Mouse (Mus musculus): ENCODE measurements around the gene Irgc1. TPM values are rescaled to one million over a fixed set of nuclear protein-coding genes. Genes with fewer than 3 reads are reported as not detected.
"Not testable (repeated sequence)": the region's sequence is repeated elsewhere in the genome, so short reads cannot be mapped to it uniquely, and the experiment has no call there.

Gene Irgc1
- total and polyA plus RNA-seq, 2 experiments from 2014 or later: not detected

- Histone ChIP-seq H3K27ac (peak overlapping the region; percentile 86), H3K4me1 (ENCODE audit: insufficient read depth, low read length) (peaks cover 20% of the 10 kb centered on the region; the same call in 1 of the 2 replicates), H3K4me3 (ENCODE audit: low read length) (peak overlapping the region; percentile 24), H3K9me3 (ENCODE audit: low read length) (no peaks in the 10 kb centered on the region), H3K27me3 (ENCODE audit: insufficient read depth, low read length) (no peaks in the 10 kb centered on the region), H3K4me2 (ENCODE audit: low read depth, low read length) (peak overlapping the region; percentile 56), H3K9ac (replicated peaks; ENCODE audit: low read length) (peak overlapping the region; percentile 28; the same call in 1 of the 2 replicates), H3K36me3 (ENCODE audit: insufficient read depth, low read length) (no peaks in the 10 kb centered on the region)
- ATAC-seq (peak; percentile 68), DNase-seq (ENCODE audit: low spot score) (peak; percentile 46)
- WGBS: 33% methylated on average over 9 of the region's 9 CpGs
- TF ChIP-seq CTCF (IDR thresholded peaks at IDR 0.05; ENCODE audit: low read depth): no peak
Measured at GRCm38 (mm10) chr7:24486654-24487130, 34.6 kb upstream of the Irgc1 start.

GRCm38 (mm10) chr7:24485481-24485880 lies 33.4 kb upstream of the Irgc1 start:
- no peak for TF ChIP-seq CTCF (IDR thresholded peaks at IDR 0.05; ENCODE audit: low read depth)
- Histone ChIP-seq H3K9me3 (ENCODE audit: low read length) (no peaks in the 10 kb centered on the region), H3K4me1 (ENCODE audit: insufficient read depth, low read length) (peaks cover 24% of the 10 kb centered on the region; the same call in 1 of the 2 replicates), H3K9ac (replicated peaks; ENCODE audit: low read length) (0 out of 2 replicates have a peak overlapping the region, but pooled peaks have one; percentile 28), H3K36me3 (ENCODE audit: insufficient read depth, low read length) (no peaks in the 10 kb centered on the region), H3K4me3 (ENCODE audit: low read length) (0 out of 2 replicates have a peak overlapping the region, but pooled peaks have one; percentile 24), H3K4me2 (ENCODE audit: low read depth, low read length) (peak overlapping the region; percentile 56), H3K27ac (peak overlapping the region; percentile 86), H3K27me3 (ENCODE audit: insufficient read depth, low read length) (no peaks in the 10 kb centered on the region)
- no peak for ATAC-seq
- DNase-seq (ENCODE audit: low spot score): no peak
- 64% methylated on average over 9 of the region's 9 CpGs for WGBS

- ATAC-seq; H3K27ac ChIP-seq; H3K27me3 ChIP-seq (ENCODE audit: insufficient read depth, low read length); H3K9me3 ChIP-seq (ENCODE audit: low read length); DNase-seq (ENCODE audit: low spot score); H3K36me3 ChIP-seq (ENCODE audit: insufficient read depth, low read length): not testable (repeated sequence)
- 47% methylated on average over 6 of the region's 6 CpGs for WGBS
- Histone ChIP-seq H3K9ac (replicated peaks; ENCODE audit: low read length) (peak overlapping the region; percentile 92), H3K4me2 (ENCODE audit: low read depth, low read length) (peak overlapping the region; percentile 86), H3K4me3 (ENCODE audit: low read length) (peak overlapping the region; percentile 72), H3K4me1 (ENCODE audit: insufficient read depth, low read length) (peaks cover 33% of the 10 kb centered on the region; the same call in 1 of the 2 replicates)
Measured at GRCm38 (mm10) chr7:24483291-24483690, 31.2 kb upstream of the Irgc1 start.

GRCm38 (mm10) chr7:24482208-24483020 lies 30.3 kb upstream of the Irgc1 start:
- TF ChIP-seq CTCF (IDR thresholded peaks at IDR 0.05; ENCODE audit: low read depth): no peak
- Histone ChIP-seq H3K4me3 (ENCODE audit: low read length) (peak overlapping the region; percentile 72), H3K27me3 (ENCODE audit: insufficient read depth, low read length) (no peaks in the 10 kb centered on the region), H3K27ac (peak overlapping the region; percentile 89), H3K4me1 (ENCODE audit: insufficient read depth, low read length) (peaks cover 33% of the 10 kb centered on the region; the same call in 1 of the 2 replicates), H3K9ac (replicated peaks; ENCODE audit: low read length) (peak overlapping the region; percentile 92), H3K36me3 (ENCODE audit: insufficient read depth, low read length) (no peaks in the 10 kb centered on the region), H3K9me3 (ENCODE audit: low read length) (no peaks in the 10 kb centered on the region), H3K4me2 (ENCODE audit: low read depth, low read length) (peak overlapping the region; percentile 86)
- ATAC-seq (peak; percentile 39), DNase-seq (ENCODE audit: low spot score) (no peak)
- WGBS: under 1% methylated on average over 10 of the region's 38 CpGs

GRCm38 (mm10) chr7:24481474-24482207 lies 29.5 kb upstream of the Irgc1 start, which contains the start of gene Cadm4:
Gene Cadm4, plus strand, starts transcription at chr7:24482023.
- H3K27me3 ChIP-seq (ENCODE audit: insufficient read depth, low read length): no peaks in the 10 kb centered on the region
- WGBS: under 1% methylated on average over 67 of the region's 83 CpGs
- peaks cover 26% of the 10 kb centered on the region; the same call in 1 of the 2 replicates for H3K4me1 ChIP-seq (ENCODE audit: insufficient read depth, low read length)
- H3K4me3 ChIP-seq (ENCODE audit: low read length): peak within 1 kb of the TSS; percentile 72
- peak; percentile 49 for TF ChIP-seq CTCF (IDR thresholded peaks at IDR 0.05; ENCODE audit: low read depth)
- DNase-seq (ENCODE audit: low spot score) (peak; percentile 94), ATAC-seq (peak; percentile 88)
- H3K27ac ChIP-seq: peak within 1 kb of the TSS; percentile 89
- no peaks in the 10 kb centered on the region for H3K36me3 ChIP-seq (ENCODE audit: insufficient read depth, low read length)
- peak within 1 kb of the TSS; percentile 92 for H3K9ac ChIP-seq (replicated peaks; ENCODE audit: low read length)
- peak within 1 kb of the TSS; percentile 86 for H3K4me2 ChIP-seq (ENCODE audit: low read depth, low read length)
- H3K9me3 ChIP-seq (ENCODE audit: low read length): no peaks in the 10 kb centered on the region

- 6% methylated on average over 14 of the region's 14 CpGs for WGBS
- ATAC-seq (peak; percentile 6; the same call in 1 of the 2 replicates), DNase-seq (ENCODE audit: low spot score) (no peak)
- Histone ChIP-seq H3K9ac (replicated peaks; ENCODE audit: low read length) (peak overlapping the region; percentile 92), H3K27ac (peak overlapping the region; percentile 89), H3K27me3 (ENCODE audit: insufficient read depth, low read length) (no peaks in the 10 kb centered on the region), H3K36me3 (ENCODE audit: insufficient read depth, low read length) (no peaks in the 10 kb centered on the region), H3K9me3 (ENCODE audit: low read length) (no peaks in the 10 kb centered on the region), H3K4me1 (ENCODE audit: insufficient read depth, low read length) (peaks cover 22% of the 10 kb centered on the region; the same call in 1 of the 2 replicates), H3K4me2 (ENCODE audit: low read depth, low read length) (peak overlapping the region; percentile 86), H3K4me3 (ENCODE audit: low read length) (peak overlapping the region; percentile 72)
- no peak for TF ChIP-seq CTCF (IDR thresholded peaks at IDR 0.05; ENCODE audit: low read depth)
Measured at GRCm38 (mm10) chr7:24480986-24481473, 28.9 kb upstream of the Irgc1 start.
